Mouse (Mus musculus): Measurements from ENCODE around the gene Aanat.

GRCm38 (mm10) chr11:116627072-116628020 is 41.1 kb downstream of the Aanat start:
- TF ChIP-seq CTCF (IDR thresholded peaks at IDR 0.05; ENCODE audit: low read depth) = peak; percentile 62
- TF ChIP-seq EP300 (IDR thresholded peaks at IDR 0.05; ENCODE audit: low read depth) = no peak

Measured in liver, postnatal 0 days (tissue).